Mouse (Mus musculus): Measurements from ENCODE around the gene Fbln2. TPM values are rescaled to one million over a fixed set of nuclear protein-coding genes. Genes with fewer than 3 reads are reported as not detected.

Fbln2 gene
- total and polyA plus RNA-seq, 2 experiments from 2014 or later: 120 to 222 TPM

DNA sequence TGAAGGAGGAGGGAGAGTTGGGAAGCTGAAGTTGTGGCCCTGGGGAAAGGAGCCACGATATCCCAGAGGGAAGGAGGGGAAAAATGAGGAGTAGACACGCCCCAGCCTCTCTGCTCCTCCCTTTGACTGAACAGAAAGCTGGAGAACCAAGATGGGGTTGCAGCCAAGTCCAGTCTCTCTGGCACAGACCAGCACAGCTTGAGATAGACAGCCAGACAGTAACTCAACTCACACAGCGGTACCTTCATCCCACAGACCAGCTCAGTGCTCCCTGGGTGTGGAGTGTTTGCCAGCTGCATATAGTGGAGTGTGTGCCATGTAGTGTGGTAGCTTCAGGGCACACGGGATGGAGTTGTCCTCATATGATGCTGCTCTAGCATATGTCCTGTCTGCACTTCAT, 16.7 kb downstream of the Fbln2 start:
- H3K4me2 ChIP-seq (ENCODE audit: low read depth, low read length): no peak overlapping the region
- TF ChIP-seq CTCF (IDR thresholded peaks at IDR 0.05; ENCODE audit: low read depth): no peak
- no peak for TF ChIP-seq EP300 (IDR thresholded peaks at IDR 0.05; ENCODE audit: low read depth)
- no peaks in the 10 kb centered on the region for H3K9me3 ChIP-seq (replicated peaks; ENCODE audit: control insufficient read depth, low read length)
- no peak overlapping the region for H3K9ac ChIP-seq (replicated peaks; ENCODE audit: low read depth, low read length)
- no peaks in the 10 kb centered on the region for H3K36me3 ChIP-seq (replicated peaks; ENCODE audit: control insufficient read depth, insufficient read depth, low read length)
- WGBS: 59% methylated on average over 4 of the region's 4 CpGs
- 0 out of 2 replicates have a peak, but pooled peaks cover 8% of the 10 kb centered on the region for H3K4me1 ChIP-seq (ENCODE audit: control insufficient read depth, insufficient read depth)
- no peak overlapping the region for H3K4me3 ChIP-seq (ENCODE audit: low read depth, low read length)
- H3K27ac ChIP-seq (ENCODE audit: low read depth): no peak overlapping the region
- ATAC-seq (ENCODE audit: insufficient read depth, low read depth): no peak
- DNase-seq (ENCODE audit: low spot score): no peak
- peaks cover 12% of the 10 kb centered on the region for H3K27me3 ChIP-seq (ENCODE audit: control insufficient read depth, insufficient read depth, low read length)

DNA sequence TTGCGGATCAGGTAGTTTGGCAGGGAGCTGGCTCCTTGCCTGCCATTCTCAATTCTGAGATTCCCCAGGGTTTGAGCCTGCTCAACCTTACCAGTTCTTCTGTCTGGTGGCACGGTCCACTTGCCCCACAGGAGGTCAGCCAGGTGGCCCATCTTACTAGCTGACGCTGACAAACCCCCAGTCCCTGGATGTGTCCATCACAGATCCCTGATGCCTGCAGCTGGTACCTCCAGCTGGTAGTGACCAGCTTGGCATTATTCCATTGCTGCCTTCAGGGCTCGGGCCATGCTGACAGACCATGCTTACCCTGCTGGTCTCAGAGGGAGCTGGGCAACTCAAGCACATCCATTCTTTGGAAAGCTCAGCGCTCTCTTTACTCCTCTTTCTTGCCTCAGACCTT, 18.7 kb downstream of the Fbln2 start:
- Histone ChIP-seq H3K27me3 (ENCODE audit: control insufficient read depth, insufficient read depth, low read length) (peaks cover 12% of the 10 kb centered on the region), H3K4me3 (ENCODE audit: low read depth, low read length) (no peak overlapping the region), H3K4me1 (ENCODE audit: control insufficient read depth, insufficient read depth) (no peaks in the 10 kb centered on the region), H3K27ac (ENCODE audit: low read depth) (no peak overlapping the region), H3K4me2 (ENCODE audit: low read depth, low read length) (no peak overlapping the region), H3K9me3 (replicated peaks; ENCODE audit: control insufficient read depth, low read length) (no peaks in the 10 kb centered on the region), H3K36me3 (replicated peaks; ENCODE audit: control insufficient read depth, insufficient read depth, low read length) (no peaks in the 10 kb centered on the region), H3K9ac (replicated peaks; ENCODE audit: low read depth, low read length) (no peak overlapping the region)
- 81% methylated on average over 5 of the region's 5 CpGs for WGBS
- DNase-seq (ENCODE audit: low spot score) (no peak), ATAC-seq (ENCODE audit: insufficient read depth, low read depth) (no peak)
- no peak for TF ChIP-seq CTCF (IDR thresholded peaks at IDR 0.05; ENCODE audit: low read depth)
- no peak for TF ChIP-seq EP300 (IDR thresholded peaks at IDR 0.05; ENCODE audit: low read depth)

DNA sequence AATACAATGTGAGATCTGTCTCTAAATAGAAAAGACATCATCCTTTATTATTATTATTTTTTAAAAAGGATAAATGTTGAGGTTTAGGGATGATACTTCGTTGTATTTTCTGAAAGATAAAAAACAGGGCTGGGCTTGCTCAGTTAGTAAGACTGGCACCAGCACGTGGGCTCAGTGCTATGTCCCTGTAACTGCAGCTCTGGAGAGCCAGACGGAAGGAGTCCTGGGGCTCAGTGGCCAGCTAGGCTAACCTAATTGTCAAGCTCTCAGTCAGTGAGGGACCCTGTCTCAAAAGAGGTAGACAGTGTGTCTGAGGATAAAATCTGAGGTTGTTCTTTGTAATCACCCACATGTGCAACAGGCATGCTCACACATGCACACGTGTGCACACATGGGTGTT, 19.3 kb downstream of the Fbln2 start:
- no peak for DNase-seq (ENCODE audit: low spot score)
- WGBS: 71% methylated on average over 4 of the region's 4 CpGs
- Histone ChIP-seq H3K4me1 (ENCODE audit: control insufficient read depth, insufficient read depth) (no peaks in the 10 kb centered on the region), H3K9me3 (replicated peaks; ENCODE audit: control insufficient read depth, low read length) (no peaks in the 10 kb centered on the region), H3K36me3 (replicated peaks; ENCODE audit: control insufficient read depth, insufficient read depth, low read length) (no peaks in the 10 kb centered on the region), H3K4me2 (ENCODE audit: low read depth, low read length) (no peak overlapping the region), H3K4me3 (ENCODE audit: low read depth, low read length) (no peak overlapping the region), H3K27me3 (ENCODE audit: control insufficient read depth, insufficient read depth, low read length) (peaks cover 8% of the 10 kb centered on the region; the same call in 1 of the 2 replicates), H3K9ac (replicated peaks; ENCODE audit: low read depth, low read length) (no peak overlapping the region), H3K27ac (ENCODE audit: low read depth) (no peak overlapping the region)
- ATAC-seq (ENCODE audit: insufficient read depth, low read depth): no peak
- TF ChIP-seq EP300 (IDR thresholded peaks at IDR 0.05; ENCODE audit: low read depth): no peak
- TF ChIP-seq CTCF (IDR thresholded peaks at IDR 0.05; ENCODE audit: low read depth): no peak

DNA sequence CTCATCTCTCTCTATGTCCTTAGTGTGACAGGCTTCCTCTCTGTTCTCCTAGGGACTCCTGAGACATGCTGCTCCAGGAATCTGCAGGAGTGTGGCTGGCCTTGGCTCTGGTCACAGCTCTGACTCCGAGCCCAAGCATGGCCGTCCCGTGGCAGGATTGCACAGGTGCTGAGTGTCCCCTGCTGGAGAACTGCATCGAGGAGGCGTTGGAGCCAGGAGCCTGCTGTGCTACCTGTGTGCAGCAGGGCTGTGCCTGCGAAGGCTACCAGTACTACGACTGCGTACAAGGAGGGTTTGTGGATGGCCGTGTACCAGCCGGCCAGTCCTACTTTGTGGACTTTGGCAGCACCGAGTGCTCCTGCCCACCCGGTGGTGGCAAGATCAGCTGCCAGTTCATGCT, 20.8 kb downstream of the Fbln2 start:
- Histone ChIP-seq H3K4me2 (ENCODE audit: low read depth, low read length) (no peak overlapping the region), H3K4me1 (ENCODE audit: control insufficient read depth, insufficient read depth) (no peaks in the 10 kb centered on the region), H3K9me3 (replicated peaks; ENCODE audit: control insufficient read depth, low read length) (no peaks in the 10 kb centered on the region), H3K4me3 (ENCODE audit: low read depth, low read length) (no peak overlapping the region), H3K36me3 (replicated peaks; ENCODE audit: control insufficient read depth, insufficient read depth, low read length) (0 out of 2 replicates have a peak, but pooled peaks cover under 1% of the 10 kb centered on the region), H3K27ac (ENCODE audit: low read depth) (no peak overlapping the region), H3K27me3 (ENCODE audit: control insufficient read depth, insufficient read depth, low read length) (peaks cover 8% of the 10 kb centered on the region; the same call in 1 of the 2 replicates), H3K9ac (replicated peaks; ENCODE audit: low read depth, low read length) (no peak overlapping the region)
- peak; percentile 35 for TF ChIP-seq CTCF (IDR thresholded peaks at IDR 0.05; ENCODE audit: low read depth)
- no peak for TF ChIP-seq EP300 (IDR thresholded peaks at IDR 0.05; ENCODE audit: low read depth)
- WGBS: 82% methylated on average over 12 of the region's 12 CpGs
- DNase-seq (ENCODE audit: low spot score): no peak
- ATAC-seq (ENCODE audit: insufficient read depth, low read depth): no peak

DNA sequence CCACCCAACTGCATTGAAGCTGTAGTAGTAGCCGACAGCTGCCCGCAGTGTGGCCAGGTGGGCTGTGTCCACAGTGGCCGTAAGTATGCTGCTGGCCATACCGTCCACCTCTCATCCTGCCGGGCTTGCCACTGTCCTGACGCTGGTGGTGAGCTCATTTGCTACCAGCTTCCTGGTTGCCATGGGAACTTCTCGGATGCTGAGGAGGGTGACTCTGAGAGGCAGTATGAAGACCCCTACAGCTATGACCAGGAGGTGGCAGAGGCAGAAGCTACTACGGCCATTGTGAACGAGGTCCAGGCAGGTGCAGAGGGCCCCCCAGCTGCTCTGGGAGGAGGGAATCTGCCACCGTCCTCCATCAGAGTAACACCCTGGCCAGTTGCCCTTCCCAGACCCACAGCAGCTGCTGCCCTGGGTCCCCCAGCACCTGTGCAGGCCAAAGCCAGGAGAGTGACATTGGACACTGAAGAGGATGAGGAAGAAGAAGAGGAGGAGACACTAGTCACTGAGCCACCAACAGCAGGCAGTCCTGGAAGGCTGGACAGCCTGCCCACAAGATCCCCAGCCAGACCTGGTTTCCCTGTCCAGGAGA, 21.3 kb downstream of the Fbln2 start:
- TF ChIP-seq EP300 (IDR thresholded peaks at IDR 0.05; ENCODE audit: low read depth): no peak

DNA sequence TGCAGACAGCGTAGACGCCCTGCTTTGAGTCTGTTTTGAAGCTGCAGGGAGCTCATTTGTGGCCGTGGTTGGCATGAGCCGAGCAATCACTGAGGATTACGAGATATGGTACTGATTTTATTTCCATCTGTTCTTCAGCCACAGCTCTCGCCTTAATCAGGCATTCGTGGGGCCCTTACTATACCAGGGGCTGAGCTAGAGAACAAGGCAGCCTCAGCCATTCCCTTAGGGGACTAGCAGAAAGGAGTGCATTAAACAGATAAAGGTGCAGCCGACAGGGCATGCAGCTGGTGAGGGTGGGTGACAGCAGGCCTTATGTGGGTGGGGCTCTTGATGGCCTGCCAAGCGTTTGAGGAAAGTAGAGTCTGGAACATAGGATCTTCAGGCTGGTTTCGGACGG, 23.8 kb downstream of the Fbln2 start:
- Histone ChIP-seq H3K9ac (replicated peaks; ENCODE audit: low read depth, low read length) (no peak overlapping the region), H3K4me2 (ENCODE audit: low read depth, low read length) (no peak overlapping the region), H3K27me3 (ENCODE audit: control insufficient read depth, insufficient read depth, low read length) (no peaks in the 10 kb centered on the region), H3K36me3 (replicated peaks; ENCODE audit: control insufficient read depth, insufficient read depth, low read length) (0 out of 2 replicates have a peak, but pooled peaks cover 10% of the 10 kb centered on the region), H3K27ac (ENCODE audit: low read depth) (no peak overlapping the region), H3K4me3 (ENCODE audit: low read depth, low read length) (no peak overlapping the region), H3K9me3 (replicated peaks; ENCODE audit: control insufficient read depth, low read length) (no peaks in the 10 kb centered on the region), H3K4me1 (ENCODE audit: control insufficient read depth, insufficient read depth) (no peaks in the 10 kb centered on the region)
- ATAC-seq (ENCODE audit: insufficient read depth, low read depth): no peak
- no peak for DNase-seq (ENCODE audit: low spot score)
- TF ChIP-seq EP300 (IDR thresholded peaks at IDR 0.05; ENCODE audit: low read depth): no peak
- TF ChIP-seq CTCF (IDR thresholded peaks at IDR 0.05; ENCODE audit: low read depth): no peak
- WGBS: 55% methylated on average over 11 of the region's 11 CpGs

More for the DNA sequence above, 21.3 kb downstream of the Fbln2 start:
- Histone ChIP-seq H3K4me2 (ENCODE audit: low read depth, low read length) (no peak overlapping the region), H3K27me3 (ENCODE audit: control insufficient read depth, insufficient read depth, low read length) (peaks cover 7% of the 10 kb centered on the region; the same call in 1 of the 2 replicates), H3K36me3 (replicated peaks; ENCODE audit: control insufficient read depth, insufficient read depth, low read length) (0 out of 2 replicates have a peak, but pooled peaks cover 6% of the 10 kb centered on the region), H3K27ac (ENCODE audit: low read depth) (no peak overlapping the region), H3K9ac (replicated peaks; ENCODE audit: low read depth, low read length) (no peak overlapping the region), H3K4me3 (ENCODE audit: low read depth, low read length) (no peak overlapping the region), H3K9me3 (replicated peaks; ENCODE audit: control insufficient read depth, low read length) (no peaks in the 10 kb centered on the region), H3K4me1 (ENCODE audit: control insufficient read depth, insufficient read depth) (no peaks in the 10 kb centered on the region)
- DNase-seq (ENCODE audit: low spot score) (no peak), ATAC-seq (ENCODE audit: insufficient read depth, low read depth) (no peak)
- WGBS: 73% methylated on average over 10 of the region's 10 CpGs

All from heart, postnatal 0 days (tissue).